Mouse (Mus musculus) neural tube, embryonic 13.5 days (tissue): ENCODE data around the gene Lrriq4. TPM values are rescaled to one million over a fixed set of nuclear protein-coding genes. Genes with fewer than 3 reads are reported as not detected.
A peak's percentile ranks its signal among the peaks of the same experiment; 100 is the strongest.

ENCODE experiments used
- ATAC-seq: fragments of 200-750 bp; cut with Nextera tagmentation; 2 replicates; pipeline ENCODE4 v1.8.0; 2017; ENCODE audit warnings: low read depth, mild to moderate bottlenecking, moderate TSS enrichment, moderate library complexity
- H3K27ac ChIP-seq: fragments of 300-500 bp; sonication (generic); replicated peaks from 2 replicates; pipeline ENCODE4 v1.5.1; 2015; ENCODE audit warnings: moderate library complexity, mild to moderate bottlenecking, inconsistent platforms
- H3K27me3 ChIP-seq: fragments of 300-500 bp; sonication (generic); 2 replicates; pipeline ENCODE4 v1.6.1; 2015; ENCODE audit warnings: mild to moderate bottlenecking, inconsistent platforms
- H3K36me3 ChIP-seq: fragments of 300-500 bp; sonication (generic); 2 replicates; pipeline ENCODE4 v1.6.1; 2015; ENCODE audit warnings: mild to moderate bottlenecking, inconsistent platforms
- H3K4me1 ChIP-seq: fragments of 300-500 bp; sonication (generic); replicated peaks from 2 replicates; pipeline ENCODE4 v1.6.1; 2015; ENCODE audit warnings: inconsistent platforms
- H3K4me2 ChIP-seq: fragments of 300-500 bp; sonication (generic); 2 replicates; pipeline ENCODE4 v1.6.1; 2015; ENCODE audit warnings: inconsistent platforms, mild to moderate bottlenecking, moderate library complexity
- H3K4me3 ChIP-seq: fragments of 300-500 bp; sonication (generic); 2 replicates; pipeline ENCODE4 v1.5.1; 2015; ENCODE audit warnings: mild to moderate bottlenecking, inconsistent platforms
- H3K9ac ChIP-seq: fragments of 300-500 bp; sonication (generic); 2 replicates; pipeline ENCODE4 v1.6.1; 2015; ENCODE audit warnings: moderate library complexity, mild to moderate bottlenecking, inconsistent platforms
- H3K9me3 ChIP-seq: fragments of 300-500 bp; sonication (generic); 2 replicates; pipeline ENCODE4 v1.6.1; 2016; ENCODE audit warnings: inconsistent platforms
- WGBS: fragments of 180-500 bp; shearing (Covaris S2); methylation state at CpG from one replicate; pipeline ENCODE4 v1.1.7; 2015; 5-methylcytosine and 5-hydroxymethylcytosine counted together
- polyA plus RNA-seq: library from polyadenylated mRNA; unstranded; fragments of >200 nt; fragmentation: Nextera tagmentation; extraction: Ambion mirVana; gene quantifications from 2 replicates; pipeline ENCODE4 v1.2.1, GENCODE M21; 2015

Lrriq4 gene
- polyA plus RNA-seq: not detected in 2 replicates

GRCm38 (mm10) chr3:30644207-30644606 is at the start of gene Lrriq4:
Gene Lrriq4 (plus strand): TSS chr3:30644507.
- no peak within 1 kb of the TSS for H3K4me3 ChIP-seq
- 78% methylated on average over 2 of the region's 2 CpGs for WGBS
- H3K27me3 ChIP-seq: peaks cover 14% of the 10 kb centered on the region
- H3K27ac ChIP-seq: no peak within 1 kb of the TSS
- peaks cover 13% of the 10 kb centered on the region for H3K4me1 ChIP-seq
- H3K9ac ChIP-seq: no peak within 1 kb of the TSS
- H3K4me2 ChIP-seq: no peak within 1 kb of the TSS
- H3K36me3 ChIP-seq: no peaks in the 10 kb centered on the region
- H3K9me3 ChIP-seq: no peaks in the 10 kb centered on the region
- no peak for ATAC-seq

- ATAC-seq: peak; percentile 75
These were observed 49.0 kb upstream of the Lrriq4 start for GRCm38 (mm10) chr3:30595111-30595832.

GRCm38 (mm10) chr3:30597271-30597670 is 47.0 kb upstream of the Lrriq4 start:
- Histone ChIP-seq H3K27me3 (peaks cover 4% of the 10 kb centered on the region; the same call in 1 of the 2 replicates), H3K27ac (no peak overlapping the region), H3K4me1 (peaks cover 22% of the 10 kb centered on the region), H3K4me2 (no peak overlapping the region), H3K9ac (no peak overlapping the region), H3K9me3 (no peaks in the 10 kb centered on the region), H3K36me3 (no peaks in the 10 kb centered on the region), H3K4me3 (no peak overlapping the region)
- 85% methylated on average over 7 of the region's 7 CpGs for WGBS
- ATAC-seq: no peak

More at GRCm38 (mm10) chr3:30595111-30595832, 49.0 kb upstream of the Lrriq4 start:
- under 1% methylated on average over 62 of the region's 62 CpGs for WGBS
- H3K27me3 ChIP-seq: peaks cover 4% of the 10 kb centered on the region; the same call in 1 of the 2 replicates
- peak overlapping the region; percentile 88 for H3K9ac ChIP-seq
- H3K4me2 ChIP-seq: peak overlapping the region; percentile 64
- H3K4me1 ChIP-seq: peaks cover 17% of the 10 kb centered on the region
- peak overlapping the region; percentile 81 for H3K27ac ChIP-seq
- H3K4me3 ChIP-seq: peak overlapping the region; percentile 69
- H3K36me3 ChIP-seq: no peaks in the 10 kb centered on the region
- no peaks in the 10 kb centered on the region for H3K9me3 ChIP-seq

- Histone ChIP-seq H3K4me1 (peaks cover 36% of the 10 kb centered on the region), H3K36me3 (peaks cover 9% of the 10 kb centered on the region; the same call in 1 of the 2 replicates), H3K27ac (peak within 1 kb of the TSS; percentile 69), H3K4me3 (peak within 1 kb of the TSS; percentile 84), H3K9ac (peak within 1 kb of the TSS; percentile 70), H3K27me3 (peaks cover 4% of the 10 kb centered on the region; the same call in 1 of the 2 replicates), H3K4me2 (peak within 1 kb of the TSS; percentile 72), H3K9me3 (no peaks in the 10 kb centered on the region)
- no peak for ATAC-seq
- WGBS: 2% methylated on average over 32 of the region's 32 CpGs
These were observed 44.4 kb upstream of the Lrriq4 start, which contains the start of gene Actrt3 for GRCm38 (mm10) chr3:30599711-30600545. Gene Actrt3 (minus strand): TSS chr3:30599939.

- Histone ChIP-seq H3K4me3 (peak overlapping the region; percentile 84), H3K9ac (peak overlapping the region; percentile 70), H3K4me2 (peak overlapping the region; percentile 72), H3K27me3 (peaks cover 4% of the 10 kb centered on the region; the same call in 1 of the 2 replicates), H3K9me3 (no peaks in the 10 kb centered on the region), H3K27ac (peak overlapping the region; percentile 69), H3K4me1 (peaks cover 36% of the 10 kb centered on the region), H3K36me3 (peaks cover 14% of the 10 kb centered on the region)
- ATAC-seq: no peak
- WGBS: under 1% methylated on average over 14 of the region's 14 CpGs
These were observed 43.6 kb upstream of the Lrriq4 start for GRCm38 (mm10) chr3:30600717-30601116.

- peaks cover 37% of the 10 kb centered on the region for H3K4me1 ChIP-seq
- under 1% methylated on average over 17 of the region's 17 CpGs for WGBS
- ATAC-seq: no peak
- peaks cover 19% of the 10 kb centered on the region for H3K36me3 ChIP-seq
- peak overlapping the region; percentile 84 for H3K4me3 ChIP-seq
- no peak overlapping the region; the same call in 1 of the 2 replicates for H3K27ac ChIP-seq
- H3K4me2 ChIP-seq: peak overlapping the region; percentile 72
- H3K9ac ChIP-seq: no peak overlapping the region
- peaks cover 4% of the 10 kb centered on the region; the same call in 1 of the 2 replicates for H3K27me3 ChIP-seq
- H3K9me3 ChIP-seq: no peaks in the 10 kb centered on the region
These were observed 43.1 kb upstream of the Lrriq4 start for GRCm38 (mm10) chr3:30601175-30601574.

GRCm38 (mm10) chr3:30601610-30602064 is 42.7 kb upstream of the Lrriq4 start:
- H3K27ac ChIP-seq: peak overlapping the region; percentile 97
- H3K36me3 ChIP-seq: peaks cover 22% of the 10 kb centered on the region
- H3K4me2 ChIP-seq: peak overlapping the region; percentile 72
- H3K9me3 ChIP-seq: no peaks in the 10 kb centered on the region
- ATAC-seq: no peak
- peaks cover 41% of the 10 kb centered on the region for H3K4me1 ChIP-seq
- H3K4me3 ChIP-seq: peak overlapping the region; percentile 84
- H3K27me3 ChIP-seq: peaks cover 4% of the 10 kb centered on the region; the same call in 1 of the 2 replicates
- H3K9ac ChIP-seq: peak overlapping the region; percentile 88
- WGBS: 1% methylated on average over 13 of the region's 13 CpGs

GRCm38 (mm10) chr3:30602065-30602739 is 42.1 kb upstream of the Lrriq4 start, which contains the start of gene Mynn:
Gene Mynn (plus strand): TSS chr3:30602065.
- peak within 1 kb of the TSS; percentile 97 for H3K27ac ChIP-seq
- WGBS: under 1% methylated on average over 40 of the region's 40 CpGs
- peaks cover 41% of the 10 kb centered on the region for H3K4me1 ChIP-seq
- H3K27me3 ChIP-seq: peaks cover 4% of the 10 kb centered on the region; the same call in 1 of the 2 replicates
- H3K9ac ChIP-seq: peak within 1 kb of the TSS; percentile 88
- H3K4me2 ChIP-seq: peak within 1 kb of the TSS; percentile 72
- peak; percentile 96 for ATAC-seq
- peaks cover 24% of the 10 kb centered on the region for H3K36me3 ChIP-seq
- H3K9me3 ChIP-seq: no peaks in the 10 kb centered on the region
- peak within 1 kb of the TSS; percentile 84 for H3K4me3 ChIP-seq

- peak overlapping the region; percentile 84 for H3K4me3 ChIP-seq
- H3K27me3 ChIP-seq: peaks cover 4% of the 10 kb centered on the region; the same call in 1 of the 2 replicates
- peak overlapping the region; percentile 97 for H3K27ac ChIP-seq
- peaks cover 30% of the 10 kb centered on the region for H3K36me3 ChIP-seq
- peaks cover 41% of the 10 kb centered on the region for H3K4me1 ChIP-seq
- WGBS: 0% methylated on average over 27 of the region's 27 CpGs
- no peak; the same call in 1 of the 2 replicates for ATAC-seq
- peak overlapping the region; percentile 72 for H3K4me2 ChIP-seq
- H3K9me3 ChIP-seq: no peaks in the 10 kb centered on the region
- peak overlapping the region; percentile 88 for H3K9ac ChIP-seq
These were observed 41.6 kb upstream of the Lrriq4 start for GRCm38 (mm10) chr3:30602740-30603098.

GRCm38 (mm10) chr3:30603256-30603655 is 41.1 kb upstream of the Lrriq4 start:
- H3K4me2 ChIP-seq: peak overlapping the region; percentile 72
- peak overlapping the region; percentile 88 for H3K9ac ChIP-seq
- 27% methylated on average over 10 of the region's 10 CpGs for WGBS
- H3K36me3 ChIP-seq: peaks cover 35% of the 10 kb centered on the region
- peaks cover 45% of the 10 kb centered on the region for H3K4me1 ChIP-seq
- ATAC-seq: no peak
- no peaks in the 10 kb centered on the region for H3K9me3 ChIP-seq
- peak overlapping the region; percentile 84 for H3K4me3 ChIP-seq
- H3K27ac ChIP-seq: peak overlapping the region; percentile 97
- H3K27me3 ChIP-seq: peaks cover 3% of the 10 kb centered on the region; the same call in 1 of the 2 replicates

GRCm38 (mm10) chr3:30608999-30609398 is 35.3 kb upstream of the Lrriq4 start:
- Histone ChIP-seq H3K27ac (no peak overlapping the region), H3K4me3 (no peak overlapping the region), H3K4me1 (peaks cover 19% of the 10 kb centered on the region), H3K27me3 (no peaks in the 10 kb centered on the region), H3K36me3 (peaks cover 77% of the 10 kb centered on the region), H3K4me2 (no peak overlapping the region), H3K9ac (no peak overlapping the region), H3K9me3 (no peaks in the 10 kb centered on the region)
- ATAC-seq: no peak
- WGBS: 91% methylated on average over 3 of the region's 3 CpGs
